ENCODE assay signal across 8 mouse cellular contexts in genomic region chr16:64771431-64771818, GRCm38 (mm10). TPM values are rescaled to one million over a fixed set of nuclear protein-coding genes. Genes with fewer than 3 reads are reported as not detected.
DNase-seq lines count a peak whose midpoint lies in the region; ATAC-seq lines count a peak whose summit lies in the region.

No protein-coding gene starts in this region.

- H3K36me3 ChIP-seq in lung, embryonic 15.5 days: peaks cover 5% of the 10 kb centered on the region
- H3K36me3 ChIP-seq in embryonic facial prominence, embryonic 11.5 days (replicated peaks; ENCODE audit: control insufficient read depth, insufficient read depth, low read depth, low read length): no peaks in the 10 kb centered on the region; the same call in 1 of the 2 replicates
- H3K36me3 ChIP-seq in intestine, embryonic 16.5 days (ENCODE audit: control insufficient read depth, insufficient read depth, low read length): no peaks in the 10 kb centered on the region
- no peaks in the 10 kb centered on the region for H3K36me3 ChIP-seq in splenic B cell, adult 2 months (ENCODE audit: control insufficient read depth, insufficient read depth, low read length, poor library complexity, severe bottlenecking)

- no peak for ATAC-seq in lung, embryonic 15.5 days (ENCODE audit: borderline replicate concordance, extremely low read depth, low FRiP score, low TSS enrichment)
- no peak for ATAC-seq in embryonic facial prominence, embryonic 11.5 days (replicated peaks; ENCODE audit: insufficient number of reproducible peaks, low FRiP score, low TSS enrichment, low read depth)
- ATAC-seq in intestine, embryonic 16.5 days: no peak

- H3K4me1 ChIP-seq in lung, embryonic 15.5 days: peaks cover 4% of the 10 kb centered on the region
- H3K4me1 ChIP-seq in embryonic facial prominence, embryonic 11.5 days (ENCODE audit: control insufficient read depth, insufficient read depth, low read length): no peaks in the 10 kb centered on the region
- H3K4me1 ChIP-seq in intestine, embryonic 16.5 days (ENCODE audit: control insufficient read depth, insufficient read depth, low read length): no peaks in the 10 kb centered on the region; the same call in 1 of the 2 replicates

- DNase-seq in lung, postnatal 10 days: no peak
- DNase-seq in embryonic facial prominence, embryonic 11.5 days (ENCODE audit: low spot score): no peak
- peak; percentile 12 for DNase-seq in splenic B cell, adult 2 months (ENCODE audit: low read depth, low spot score)
- no peak for DNase-seq in ovary, adult 18-20 months (ENCODE audit: low spot score)
- no peak for DNase-seq in gastrocnemius, postnatal 14 days
- no peak for DNase-seq in frontal cortex, postnatal 14 days (ENCODE audit: low spot score in 2 of 2)

- peak overlapping the region; percentile 84 for H3K27ac ChIP-seq in lung, embryonic 15.5 days
- no peak overlapping the region; the same call in 1 of the 2 replicates for H3K27ac ChIP-seq in embryonic facial prominence, embryonic 11.5 days (replicated peaks; ENCODE audit: low read depth, low read length)
- H3K27ac ChIP-seq in intestine, embryonic 16.5 days (ENCODE audit: low read length): no peak overlapping the region

- peak overlapping the region; percentile 91 for H3K4me3 ChIP-seq in lung, embryonic 15.5 days
- H3K4me3 ChIP-seq in embryonic facial prominence, embryonic 11.5 days (ENCODE audit: low read depth, low read length): peak overlapping the region; percentile 82
- H3K4me3 ChIP-seq in intestine, embryonic 16.5 days (ENCODE audit: low read length): peak overlapping the region; percentile 92

- peak overlapping the region; percentile 50 for H3K4me2 ChIP-seq in lung, embryonic 15.5 days
- H3K4me2 ChIP-seq in embryonic facial prominence, embryonic 11.5 days (ENCODE audit: low read depth, low read length): peak overlapping the region; percentile 21; the same call in 1 of the 2 replicates
- peak overlapping the region; percentile 38 for H3K4me2 ChIP-seq in intestine, embryonic 16.5 days (ENCODE audit: low read depth, low read length)

- 89% methylated on average over 2 of the region's 2 CpGs for WGBS in lung, embryonic 15.5 days
- 91% methylated on average over 2 of the region's 2 CpGs for WGBS in embryonic facial prominence, embryonic 11.5 days
- 84% methylated on average over 2 of the region's 2 CpGs for WGBS in intestine, embryonic 16.5 days

- H3K27me3 ChIP-seq in lung, embryonic 15.5 days: no peaks in the 10 kb centered on the region
- no peaks in the 10 kb centered on the region for H3K27me3 ChIP-seq in embryonic facial prominence, embryonic 11.5 days (ENCODE audit: control insufficient read depth, insufficient read depth, low read length)
- H3K27me3 ChIP-seq in intestine, embryonic 16.5 days (replicated peaks; ENCODE audit: control insufficient read depth, insufficient read depth, low read length): no peaks in the 10 kb centered on the region
- H3K27me3 ChIP-seq in splenic B cell, adult 2 months (ENCODE audit: control insufficient read depth, insufficient read depth, low read length, poor library complexity, severe bottlenecking): no peaks in the 10 kb centered on the region

- no peak overlapping the region; the same call in 1 of the 2 replicates for H3K9ac ChIP-seq in lung, embryonic 15.5 days
- H3K9ac ChIP-seq in embryonic facial prominence, embryonic 11.5 days (replicated peaks; ENCODE audit: low read length): peak overlapping the region; percentile 86; the same call in 1 of the 2 replicates
- no peak overlapping the region for H3K9ac ChIP-seq in intestine, embryonic 16.5 days (ENCODE audit: low read depth, low read length)

- intact Hi-C loops in gastrocnemius, postnatal 14 days (cut with DNase I; ENCODE audit: low total_unique reads): loop anchor here (10.0 kb wide), 1 partner anchor 83 kb away; the partner anchor contains the start of genes Cggbp1 and Zfp654

- H3K9me3 ChIP-seq in lung, embryonic 15.5 days: no peaks in the 10 kb centered on the region
- H3K9me3 ChIP-seq in embryonic facial prominence, embryonic 11.5 days (replicated peaks; ENCODE audit: control insufficient read depth, low read length): no peaks in the 10 kb centered on the region
- H3K9me3 ChIP-seq in intestine, embryonic 16.5 days (ENCODE audit: control insufficient read depth, low read length): no peaks in the 10 kb centered on the region

RNA-seq across cellular contexts. Expression of gene 4930453N24Rik, which starts 0.5 kb away (rescaled TPM):
- 23.8 and 24.9 TPM in 2 replicates for polyA plus RNA-seq in lung, embryonic 15.5 days (2015; fragmentation: Nextera tagmentation; extraction: Ambion mirVana)
- 32.1 and 38.1 TPM in 2 replicates for polyA plus RNA-seq in embryonic facial prominence, embryonic 11.5 days (2014; fragmentation: Nextera tagmentation; extraction: Ambion mirVana)
- 14.9 and 16.4 TPM in 2 replicates for polyA plus RNA-seq in intestine, embryonic 16.5 days (2015; fragmentation: Nextera tagmentation; extraction: Ambion mirVana)
- 10 to 100 TPM; 24.0 to 26.0 TPM for total RNA-seq in gastrocnemius, postnatal 14 days (2021)
